Mouse (Mus musculus) heart, embryonic 11.5 days (tissue): ENCODE results near the gene Ciz1. TPM values are rescaled to one million over a fixed set of nuclear protein-coding genes. Genes with fewer than 3 reads are reported as not detected.

Experiments used
- ATAC-seq: fragments of 200-750 bp; cut with Nextera tagmentation; replicated peaks from 2 replicates; pipeline ENCODE4 v1.8.0; 2017; ENCODE audit warnings: moderate library complexity; ENCODE audit not compliant: insufficient number of reproducible peaks, low FRiP score, low TSS enrichment
- H3K27ac ChIP-seq: fragments of 300-500 bp; sonication (generic); 2 replicates; pipeline ENCODE4 v1.5.1; 2014; ENCODE audit warnings: mild to moderate bottlenecking, low read depth, low read length
- H3K27me3 ChIP-seq: fragments of 300-500 bp; sonication (generic); 2 replicates; pipeline ENCODE4 v1.6.1; 2014; ENCODE audit warnings: mild to moderate bottlenecking, low read length, mixed read lengths; ENCODE audit not compliant: control insufficient read depth, insufficient read depth
- H3K36me3 ChIP-seq: fragments of 300-500 bp; sonication (generic); 2 replicates; pipeline ENCODE4 v1.6.1; 2014; ENCODE audit warnings: mild to moderate bottlenecking, low read length, moderate library complexity, mixed read lengths; ENCODE audit not compliant: control insufficient read depth, insufficient read depth
- H3K4me1 ChIP-seq: fragments of 300-500 bp; sonication (generic); 2 replicates; pipeline ENCODE4 v1.6.1; 2014; ENCODE audit warnings: low read length; ENCODE audit not compliant: control insufficient read depth, insufficient read depth
- H3K4me2 ChIP-seq: fragments of 300-500 bp; sonication (generic); 2 replicates; pipeline ENCODE4 v1.6.1; 2014; ENCODE audit warnings: mild to moderate bottlenecking, moderate library complexity
- H3K4me3 ChIP-seq: fragments of 300-500 bp; sonication (generic); 2 replicates; pipeline ENCODE4 v1.5.1; 2014; ENCODE audit warnings: low read depth, low read length
- H3K9ac ChIP-seq: fragments of 300-500 bp; sonication (generic); 2 replicates; pipeline ENCODE4 v1.6.1; 2014; ENCODE audit warnings: mild to moderate bottlenecking, low read depth, low read length, moderate library complexity
- H3K9me3 ChIP-seq: fragments of 300-500 bp; sonication (generic); replicated peaks from 2 replicates; pipeline ENCODE4 v1.6.1; 2016; ENCODE audit warnings: low read length; ENCODE audit not compliant: control insufficient read depth
- WGBS: fragments of 180-500 bp; shearing (Covaris S2); extraction: QIAGEN DNeasy Blood & Tissue Kit; methylation state at CpG from one replicate; pipeline ENCODE4 v1.1.7; 2014; ENCODE audit not compliant: insufficient replicate concordance; 5-methylcytosine and 5-hydroxymethylcytosine counted together
- polyA plus RNA-seq: library from polyadenylated mRNA; unstranded; fragments of >200 nt; fragmentation: Nextera tagmentation; extraction: Ambion mirVana; gene quantifications from 2 replicates; pipeline ENCODE4 v1.2.1, GENCODE M21; 2014

Ciz1 gene
- polyA plus RNA-seq, 1 experiment from 2014 or later, result 32.1 TPM

GRCm38 (mm10) chr2:32341634-32341939 lies 10.5 kb upstream of the Ciz1 start:
- ATAC-seq, result no peak
- Histone ChIP-seq H3K36me3 (no peaks in the 10 kb centered on the region), H3K4me3 (no peak overlapping the region), H3K9me3 (no peaks in the 10 kb centered on the region), H3K27me3 (peaks cover 14% of the 10 kb centered on the region), H3K4me1 (no peaks in the 10 kb centered on the region), H3K4me2 (no peak overlapping the region), H3K27ac (no peak overlapping the region), H3K9ac (no peak overlapping the region)
- 67% methylated on average over 4 of the region's 4 CpGs for WGBS

GRCm38 (mm10) chr2:32342039-32342438 lies 10.1 kb upstream of the Ciz1 start:
- peaks cover 11% of the 10 kb centered on the region for H3K27me3 ChIP-seq
- no peaks in the 10 kb centered on the region for H3K4me1 ChIP-seq
- no peak overlapping the region for H3K9ac ChIP-seq
- H3K36me3 ChIP-seq, result no peaks in the 10 kb centered on the region
- WGBS, result 75% methylated on average over 4 of the region's 4 CpGs
- H3K9me3 ChIP-seq, result no peaks in the 10 kb centered on the region
- H3K4me2 ChIP-seq, result no peak overlapping the region
- ATAC-seq, result no peak
- H3K27ac ChIP-seq, result no peak overlapping the region
- no peak overlapping the region for H3K4me3 ChIP-seq

- Histone ChIP-seq H3K4me2 (no peak overlapping the region), H3K4me1 (no peaks in the 10 kb centered on the region), H3K36me3 (no peaks in the 10 kb centered on the region), H3K9ac (no peak overlapping the region), H3K4me3 (no peak overlapping the region), H3K27me3 (peaks cover 4% of the 10 kb centered on the region), H3K9me3 (no peaks in the 10 kb centered on the region), H3K27ac (no peak overlapping the region)
- ATAC-seq, result no peak
- WGBS, result 69% methylated on average over 6 of the region's 6 CpGs
These were observed 9.4 kb upstream of the Ciz1 start for GRCm38 (mm10) chr2:32342539-32343350.

GRCm38 (mm10) chr2:32343351-32343671 lies 8.8 kb upstream of the Ciz1 start:
- 89% methylated on average over 2 of the region's 2 CpGs for WGBS
- Histone ChIP-seq H3K9ac (no peak overlapping the region), H3K4me2 (no peak overlapping the region), H3K27me3 (no peaks in the 10 kb centered on the region; the same call in none of the 2 replicates), H3K9me3 (no peaks in the 10 kb centered on the region), H3K27ac (no peak overlapping the region), H3K36me3 (no peaks in the 10 kb centered on the region), H3K4me3 (no peak overlapping the region), H3K4me1 (no peaks in the 10 kb centered on the region)
- no peak for ATAC-seq

GRCm38 (mm10) chr2:32344056-32344455 lies 8.1 kb upstream of the Ciz1 start:
- ATAC-seq, result no peak
- no peaks in the 10 kb centered on the region for H3K36me3 ChIP-seq

GRCm38 (mm10) chr2:32344598-32345321 lies 7.4 kb upstream of the Ciz1 start:
- Histone ChIP-seq H3K4me1 (no peaks in the 10 kb centered on the region), H3K9ac (no peak overlapping the region), H3K27ac (no peak overlapping the region), H3K9me3 (no peaks in the 10 kb centered on the region), H3K27me3 (no peaks in the 10 kb centered on the region; the same call in none of the 2 replicates), H3K36me3 (no peaks in the 10 kb centered on the region), H3K4me3 (no peak overlapping the region), H3K4me2 (no peak overlapping the region)
- ATAC-seq, result no peak
- WGBS, result 66% methylated on average over 14 of the region's 14 CpGs

More at GRCm38 (mm10) chr2:32344056-32344455, 8.1 kb upstream of the Ciz1 start:
- Histone ChIP-seq H3K9ac (no peak overlapping the region), H3K27ac (no peak overlapping the region), H3K4me1 (no peaks in the 10 kb centered on the region), H3K4me3 (no peak overlapping the region), H3K27me3 (no peaks in the 10 kb centered on the region; the same call in none of the 2 replicates), H3K9me3 (no peaks in the 10 kb centered on the region), H3K4me2 (no peak overlapping the region)
- whole genome bisulfite sequencing, result 63% methylated on average over 10 of the region's 10 CpGs

- ATAC-seq, result no peak
- Histone ChIP-seq H3K9ac (no peak overlapping the region), H3K27ac (no peak overlapping the region), H3K36me3 (no peaks in the 10 kb centered on the region), H3K4me3 (no peak overlapping the region), H3K4me2 (no peak overlapping the region), H3K9me3 (no peaks in the 10 kb centered on the region), H3K4me1 (peaks cover 4% of the 10 kb centered on the region; the same call in 1 of the 2 replicates), H3K27me3 (peaks cover 15% of the 10 kb centered on the region)
- whole genome bisulfite sequencing, result 55% methylated on average over 6 of the region's 6 CpGs
These were observed 5.1 kb upstream of the Ciz1 start for GRCm38 (mm10) chr2:32347019-32347418.

GRCm38 (mm10) chr2:32348311-32348710 lies 3.8 kb upstream of the Ciz1 start:
- peaks cover 10% of the 10 kb centered on the region for H3K4me1 ChIP-seq
- H3K27me3 ChIP-seq, result peaks cover 21% of the 10 kb centered on the region
- no peaks in the 10 kb centered on the region for H3K9me3 ChIP-seq
- no peak for ATAC-seq
- no peaks in the 10 kb centered on the region for H3K36me3 ChIP-seq
- H3K4me2 ChIP-seq, result no peak overlapping the region
- H3K27ac ChIP-seq, result no peak overlapping the region
- 76% methylated on average over 11 of the region's 11 CpGs for WGBS
- no peak overlapping the region; the same call in 1 of the 2 replicates for H3K9ac ChIP-seq
- no peak overlapping the region for H3K4me3 ChIP-seq
